Mouse (Mus musculus) fat pad, adult 2 months (tissue): ENCODE results near the gene Zbtb7a.
A peak's percentile ranks its signal among the peaks of the same experiment; 100 is the strongest.

Experiments used
- DNase-seq: peaks from one replicate; pipeline ENCODE4 v3.0.0-alpha.2; 2011; ENCODE audit warnings: low read depth, low spot score; ENCODE audit errors: extremely low read depth

The Zbtb7a gene

DNA sequence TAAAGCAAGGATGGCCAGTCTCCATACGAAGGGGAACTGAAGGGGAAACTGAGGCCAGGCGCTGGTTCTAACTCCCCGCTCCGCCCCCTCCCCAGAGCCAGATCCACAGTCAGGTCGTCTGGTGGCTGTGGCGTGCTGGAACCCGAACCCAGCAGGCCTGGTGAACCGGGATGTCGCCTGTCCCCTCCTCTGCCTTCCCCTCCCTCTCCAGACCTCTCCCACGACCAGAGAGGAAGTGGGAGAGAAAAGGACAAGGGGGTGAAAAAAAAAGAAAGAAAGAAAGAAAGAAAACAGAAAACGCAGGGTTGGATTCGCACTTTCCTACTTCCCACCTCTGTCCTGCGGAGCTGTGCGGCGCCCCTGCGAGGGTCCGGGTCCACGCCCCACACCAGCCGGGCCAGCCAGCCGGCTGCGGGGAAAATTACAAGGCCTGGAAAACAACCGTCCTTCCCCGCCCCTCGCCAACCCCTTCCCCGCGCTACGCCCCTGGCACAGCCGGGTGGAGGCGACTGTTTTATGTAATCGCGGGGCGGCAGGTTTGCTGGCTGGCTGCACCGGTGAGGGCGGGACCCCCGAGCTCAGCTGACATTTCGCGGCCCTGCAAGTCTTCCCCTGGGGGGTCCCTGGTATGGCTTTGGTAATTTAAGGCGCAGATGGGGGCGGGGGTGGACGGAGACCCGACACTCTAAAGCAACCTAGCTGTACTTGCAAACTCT lies at the start of gene Zbtb7a:
Gene Zbtb7a, plus strand, starts transcription at position 255 of the 716 bp plus-strand sequence.
- DNase-seq = no peak

DNA sequence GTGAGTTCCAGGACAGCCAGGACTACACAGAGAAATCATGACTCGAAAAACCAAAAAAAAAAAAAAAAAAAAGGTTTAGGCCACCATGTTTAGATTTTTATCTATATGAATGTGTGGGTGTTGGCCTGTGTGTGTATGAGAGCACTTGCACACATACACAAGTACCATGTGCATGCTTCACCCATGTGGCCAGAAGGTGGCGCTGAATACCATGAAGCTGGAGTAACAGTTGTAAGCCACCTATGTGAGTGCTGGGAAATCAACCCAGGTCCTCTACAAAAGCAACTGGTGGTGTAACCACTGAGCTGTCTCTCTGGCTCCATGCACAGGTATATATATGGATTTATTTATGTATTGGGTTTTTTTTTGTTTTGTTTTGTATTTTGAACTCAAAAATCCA lies 48.0 kb upstream of the Zbtb7a start:
- no peak for DNase-seq

DNA sequence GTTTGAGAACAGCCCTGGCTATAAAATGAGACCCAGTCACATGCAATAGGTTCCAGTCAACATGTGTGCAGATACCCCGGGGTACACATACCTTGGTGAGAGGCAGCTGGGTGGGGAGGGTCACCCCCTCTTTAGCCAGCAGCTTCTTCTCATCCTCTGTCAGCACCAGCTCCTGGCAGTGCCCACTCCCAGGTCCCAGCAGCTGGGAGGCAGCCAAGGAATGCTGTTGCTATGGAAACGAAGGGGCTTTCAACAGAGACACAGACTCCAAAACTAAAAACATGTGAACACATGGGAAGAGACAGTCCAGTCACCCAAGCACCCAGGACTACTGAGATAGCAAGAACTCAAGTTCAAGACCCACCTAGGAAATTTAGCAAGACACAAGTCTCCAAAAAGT lies 45.8 kb upstream of the Zbtb7a start:
- DNase-seq = no peak

DNA sequence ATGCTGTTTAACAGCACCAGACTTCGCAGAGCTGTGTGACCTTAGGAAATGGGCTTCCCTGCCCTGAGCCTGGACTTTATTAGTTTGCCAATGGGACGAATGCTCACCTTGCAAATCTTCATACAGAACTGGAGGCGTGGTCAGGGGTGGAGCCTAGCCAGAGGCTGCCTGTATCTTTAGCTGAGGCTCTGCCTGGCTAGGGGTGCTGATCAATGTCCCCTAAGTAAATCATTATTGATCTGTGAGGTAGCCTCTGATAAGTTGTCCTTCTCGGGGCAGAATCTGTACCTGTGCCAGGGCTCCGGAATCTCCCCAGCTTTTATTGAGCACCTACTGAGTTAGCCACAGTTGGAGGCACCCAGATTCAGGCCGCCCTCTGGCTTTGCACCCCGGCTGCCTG lies 44.4 kb upstream of the Zbtb7a start:
- DNase-seq = no peak

DNA sequence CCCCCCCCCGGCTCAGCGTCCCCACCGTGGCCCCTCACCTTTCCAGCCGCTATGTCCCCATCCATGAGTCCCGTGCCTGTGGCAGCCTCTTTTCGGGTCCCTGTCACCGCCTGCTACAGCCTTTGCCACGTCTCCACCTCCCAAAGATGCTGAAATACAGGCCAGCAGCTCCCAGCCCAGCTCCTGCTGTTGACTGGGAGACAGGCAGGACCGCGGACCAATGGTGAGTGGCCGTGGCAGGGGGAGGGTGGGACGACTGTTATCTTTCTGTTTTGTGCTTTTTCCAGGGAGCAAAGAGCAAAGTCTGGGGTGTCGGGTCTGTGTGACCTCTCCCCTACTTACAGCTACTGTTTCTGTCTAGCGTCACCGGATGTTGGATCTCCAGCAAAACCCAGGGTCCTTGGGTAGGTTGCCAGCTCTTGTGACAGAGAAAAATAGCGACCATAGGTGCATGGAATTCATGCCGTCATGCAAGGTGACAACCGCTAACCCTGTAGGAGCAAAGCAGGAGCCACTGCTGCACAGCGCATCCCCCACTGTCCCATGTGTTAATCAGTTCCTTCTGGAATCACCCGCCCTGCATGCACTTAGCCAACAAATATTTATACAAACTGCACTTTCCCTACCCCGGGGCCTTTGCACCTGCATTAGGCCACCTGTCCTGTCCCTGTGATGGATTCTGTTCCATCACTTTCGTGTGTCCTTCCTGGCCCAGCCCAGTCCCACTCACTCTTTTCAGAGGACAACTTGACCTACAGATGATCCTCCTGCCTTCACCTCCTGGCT lies 42.4 kb upstream of the Zbtb7a start:
- DNase-seq = no peak

DNA sequence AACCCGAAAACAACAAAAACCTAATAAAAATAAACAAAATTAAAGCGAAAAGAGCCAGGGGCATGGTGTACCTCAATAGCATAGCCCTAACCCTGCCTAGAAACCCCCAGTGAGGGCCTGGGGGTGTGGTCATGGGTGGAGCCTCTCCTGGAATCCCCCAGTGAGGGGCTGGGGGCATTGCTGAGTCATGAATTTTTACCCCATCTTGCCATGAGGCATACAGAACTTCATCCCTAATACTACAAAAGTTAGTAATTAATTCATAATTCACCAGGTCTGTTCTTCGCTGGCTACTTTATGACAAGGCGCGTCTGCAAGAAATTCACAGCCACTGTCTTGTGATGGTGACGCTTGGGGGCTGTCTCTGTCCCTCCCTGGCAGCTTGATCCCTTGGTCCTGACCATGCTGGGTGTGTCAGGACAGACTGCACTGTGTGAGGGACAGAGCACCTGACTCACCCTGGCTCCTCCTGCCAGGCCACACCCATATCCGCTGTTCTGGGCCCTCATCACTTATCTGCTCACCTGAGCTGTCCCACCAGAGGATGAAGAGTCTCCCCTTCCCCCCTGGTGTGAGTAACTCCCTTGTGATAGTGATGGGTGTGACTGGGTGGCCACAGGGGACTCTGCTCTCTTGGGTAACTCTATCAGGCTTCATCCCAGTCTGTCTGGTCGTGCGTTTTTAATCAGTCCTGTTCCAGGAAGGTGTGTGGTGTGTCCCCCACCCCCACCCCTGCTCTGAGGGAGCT lies 39.9 kb upstream of the Zbtb7a start:
- no peak for DNase-seq

DNA sequence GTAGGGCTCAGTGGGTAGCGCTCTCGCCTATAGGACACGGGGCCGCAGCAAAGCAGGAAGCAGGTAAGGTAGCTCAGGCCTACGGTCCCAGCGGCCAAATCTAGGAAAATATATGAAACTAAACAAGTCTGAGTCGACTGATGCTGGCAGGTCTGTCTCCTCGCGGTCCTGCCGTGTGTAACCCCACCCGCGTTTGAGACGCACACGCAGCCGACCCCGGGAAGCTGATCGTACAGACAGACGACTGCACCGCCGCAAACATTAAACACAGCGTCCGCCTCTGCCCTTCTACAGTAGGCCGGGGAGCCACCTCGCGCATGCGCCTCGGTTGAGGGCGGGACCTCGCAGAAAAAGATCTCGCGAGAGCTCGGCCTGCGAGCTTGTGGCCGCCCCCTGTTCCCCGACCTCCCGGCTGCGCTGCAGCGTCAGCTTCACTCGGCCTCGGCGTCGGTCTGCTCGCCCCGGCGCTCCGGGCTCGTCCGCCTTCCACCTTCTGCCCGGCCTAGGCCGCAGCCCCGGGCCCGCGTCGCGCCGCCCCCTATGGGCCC lies 29.4 kb upstream of the Zbtb7a start, which contains the start of gene Map2k2:
Gene Map2k2, plus strand, starts transcription at position 351 of the 548 bp plus-strand sequence.
- peak; percentile 43 for DNase-seq

DNA sequence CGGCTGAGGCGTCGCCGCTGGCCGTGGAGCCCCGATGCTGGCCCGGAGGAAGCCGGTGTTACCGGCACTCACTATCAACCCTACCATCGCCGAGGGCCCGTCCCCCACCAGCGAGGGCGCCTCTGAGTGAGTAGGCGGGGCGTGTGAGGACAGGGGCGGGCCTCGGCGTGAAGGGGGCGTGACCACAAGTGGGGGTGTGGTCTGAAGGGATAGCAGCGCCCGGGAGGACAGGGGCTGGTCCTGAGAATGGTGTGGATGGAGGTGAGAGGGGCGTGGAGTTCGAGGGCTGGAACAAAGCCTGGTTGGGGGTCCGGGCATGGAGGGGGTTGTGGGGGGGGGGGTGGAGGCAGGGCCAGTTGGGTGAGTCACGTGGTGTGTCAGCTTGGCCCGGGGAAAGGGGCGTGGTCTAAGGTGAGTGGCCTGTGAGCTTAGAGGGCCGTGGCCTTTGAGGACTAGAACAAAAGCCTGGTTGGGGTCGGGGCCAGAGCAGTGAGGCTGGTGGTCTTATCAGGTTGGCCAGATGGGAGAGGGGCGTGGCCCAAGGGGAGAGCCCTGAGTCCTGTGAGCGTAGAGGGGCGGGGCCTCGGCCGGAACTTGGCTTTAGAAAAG lies 28.8 kb upstream of the Zbtb7a start:
- no peak for DNase-seq

DNA sequence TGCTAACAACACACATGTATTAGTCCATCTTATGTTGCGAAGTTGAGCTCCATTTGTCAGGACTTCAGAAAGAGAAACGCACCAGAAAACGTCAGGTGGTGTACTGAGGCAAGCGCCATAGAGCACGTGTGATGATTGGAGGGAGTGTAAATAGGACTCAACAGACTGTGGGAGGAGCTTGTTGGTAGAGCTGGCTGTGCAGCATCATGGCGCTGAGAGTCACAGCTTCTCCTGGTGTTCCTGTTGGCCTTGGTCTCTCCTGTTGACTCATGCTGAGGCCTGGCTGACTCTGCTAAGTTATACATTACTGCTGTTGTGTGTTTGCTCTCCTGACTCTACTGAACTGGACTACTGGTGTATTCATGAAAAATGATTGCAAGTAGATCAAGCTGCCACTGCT lies 22.1 kb upstream of the Zbtb7a start:
- DNase-seq = no peak

DNA sequence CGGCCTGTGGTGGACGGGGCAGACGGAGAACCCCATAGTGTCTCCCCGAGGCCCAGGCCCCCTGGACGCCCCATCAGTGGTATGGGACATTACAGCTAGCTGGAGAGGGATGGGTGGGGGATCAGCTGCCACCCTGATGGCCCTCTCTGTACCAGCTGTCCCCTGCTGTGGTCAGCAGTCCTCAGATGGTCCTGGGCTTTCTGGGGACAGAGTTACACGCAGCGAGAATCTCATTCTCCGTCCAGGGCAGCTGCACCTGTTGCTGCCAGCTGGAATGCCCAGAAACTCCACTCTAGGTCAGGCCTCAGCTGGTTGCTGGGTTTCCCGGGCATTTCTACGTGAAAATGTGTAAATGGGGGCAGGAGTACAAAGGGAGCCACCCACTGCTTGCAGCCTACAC lies 15.4 kb upstream of the Zbtb7a start:
- DNase-seq = no peak

DNA sequence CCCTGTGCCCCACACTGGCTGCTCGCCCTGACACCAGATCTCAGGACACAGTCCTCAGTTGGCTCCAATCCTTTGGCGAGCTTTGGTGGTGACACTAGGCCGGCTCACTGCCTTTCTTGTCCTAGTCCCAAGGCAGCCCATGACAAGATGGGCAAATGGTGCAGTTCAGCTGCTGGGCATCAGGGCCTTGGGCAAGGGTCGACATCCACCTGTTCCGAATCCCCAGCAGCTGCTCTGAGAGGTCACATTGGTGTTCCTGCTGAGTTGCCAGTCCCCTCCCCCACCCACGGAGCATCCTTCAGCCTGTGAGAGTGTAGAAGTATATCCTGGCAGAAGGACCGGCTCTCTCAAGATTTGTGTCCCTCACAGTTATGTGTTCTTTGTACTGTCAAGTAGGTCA lies 14.4 kb upstream of the Zbtb7a start:
- no peak for DNase-seq

DNA sequence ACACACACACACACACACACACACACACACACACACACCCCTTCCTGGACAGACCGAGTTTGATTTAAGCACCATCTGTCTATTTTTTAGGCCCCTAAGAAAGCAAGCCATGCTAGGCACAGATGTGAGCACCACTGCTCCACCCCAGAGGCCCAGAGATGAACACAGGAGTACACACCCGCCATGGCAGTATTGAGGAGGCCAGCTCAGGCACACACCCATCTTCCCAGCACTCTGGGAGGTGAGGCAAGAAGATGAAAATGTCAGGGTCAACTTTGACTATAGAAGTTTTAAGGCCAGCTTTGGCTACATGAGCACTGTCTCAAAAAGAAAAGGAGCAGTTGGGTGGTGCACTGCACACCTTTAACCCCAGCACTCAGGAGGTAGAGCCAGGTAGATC lies 12.1 kb upstream of the Zbtb7a start:
- DNase-seq = no peak

DNA sequence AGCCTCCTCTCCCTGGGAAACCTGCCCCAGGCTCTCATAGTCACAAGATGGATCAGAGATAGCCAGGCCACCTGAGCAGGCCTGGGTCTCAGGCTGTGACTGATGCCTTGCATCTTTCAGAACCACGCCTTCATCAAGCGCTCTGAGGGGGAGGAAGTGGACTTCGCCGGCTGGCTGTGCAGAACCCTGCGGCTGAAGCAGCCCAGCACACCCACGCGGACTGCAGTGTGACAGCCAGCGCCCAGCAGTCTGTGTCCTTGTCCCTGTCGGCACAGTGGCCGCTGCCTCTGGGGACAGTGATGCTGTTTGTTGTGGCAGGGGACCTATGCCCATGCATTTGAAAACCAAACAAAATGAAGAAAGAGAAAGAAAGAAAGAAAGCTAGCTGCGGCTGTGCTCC lies 11.5 kb upstream of the Zbtb7a start:
- DNase-seq = no peak

DNA sequence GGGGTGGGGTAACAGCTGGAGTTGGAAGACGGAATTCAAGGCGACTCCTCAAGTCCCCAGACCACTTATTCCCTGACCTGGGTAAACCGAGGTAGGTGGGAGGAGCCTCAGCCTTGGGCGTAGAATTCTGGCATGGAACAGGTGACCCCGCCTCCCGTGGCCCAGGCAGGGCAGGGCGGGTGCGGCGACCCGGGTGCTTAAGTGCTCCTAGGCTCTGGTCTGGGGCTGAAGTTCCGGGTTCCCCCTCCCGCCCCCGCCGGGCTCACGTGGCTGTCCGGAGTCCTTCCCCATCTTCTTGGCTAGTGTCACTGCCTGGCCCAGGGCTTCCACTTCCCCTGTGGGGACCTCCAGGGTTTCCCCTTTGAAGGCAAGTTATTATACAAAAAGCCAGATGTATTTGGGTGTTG lies 836 bp upstream of the Zbtb7a start:
- no peak for DNase-seq

DNA sequence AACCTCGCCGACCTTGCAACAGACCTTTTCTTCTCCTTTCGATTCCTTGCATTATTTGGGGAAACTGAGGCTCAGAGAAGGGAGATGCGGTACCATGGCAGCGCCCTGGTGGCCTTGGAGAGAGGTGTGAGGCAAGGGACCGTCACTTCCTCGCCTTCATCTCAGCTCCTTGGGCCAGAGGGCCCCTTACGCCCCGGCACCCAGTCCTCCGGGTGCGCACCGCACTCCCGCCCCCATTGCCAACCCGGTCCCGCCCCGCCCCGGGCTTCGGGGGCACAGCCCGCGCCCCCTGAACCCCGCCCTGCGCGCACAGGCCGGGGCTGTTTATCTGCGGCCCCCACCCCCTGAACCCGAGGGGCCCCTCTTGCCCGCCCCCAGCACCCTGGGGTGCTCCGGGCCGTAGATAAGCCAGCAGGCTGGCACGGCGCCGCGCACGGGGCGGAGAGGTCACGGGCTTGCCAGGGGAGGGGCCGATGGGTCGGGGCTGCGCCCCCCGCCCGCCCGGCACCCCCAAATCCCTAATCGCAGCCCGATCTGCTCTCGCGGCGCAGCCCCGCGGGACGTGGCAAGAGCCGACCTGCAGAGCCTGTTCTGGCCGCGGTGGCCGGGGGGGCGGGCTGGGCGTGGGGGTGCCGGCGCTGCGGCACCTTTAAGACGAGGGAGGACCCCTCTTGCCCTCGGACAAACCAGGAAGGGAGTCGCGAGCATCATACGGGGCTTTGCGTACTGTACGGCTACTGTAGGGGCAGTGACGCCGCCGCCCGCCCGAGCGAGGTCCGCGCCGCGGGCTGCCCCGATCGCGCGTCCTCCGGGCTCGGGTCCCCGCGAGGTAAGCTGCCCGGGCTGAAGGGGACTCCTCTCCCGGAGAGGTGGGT lies 1.0 kb downstream of the Zbtb7a start:
- no peak for DNase-seq

DNA sequence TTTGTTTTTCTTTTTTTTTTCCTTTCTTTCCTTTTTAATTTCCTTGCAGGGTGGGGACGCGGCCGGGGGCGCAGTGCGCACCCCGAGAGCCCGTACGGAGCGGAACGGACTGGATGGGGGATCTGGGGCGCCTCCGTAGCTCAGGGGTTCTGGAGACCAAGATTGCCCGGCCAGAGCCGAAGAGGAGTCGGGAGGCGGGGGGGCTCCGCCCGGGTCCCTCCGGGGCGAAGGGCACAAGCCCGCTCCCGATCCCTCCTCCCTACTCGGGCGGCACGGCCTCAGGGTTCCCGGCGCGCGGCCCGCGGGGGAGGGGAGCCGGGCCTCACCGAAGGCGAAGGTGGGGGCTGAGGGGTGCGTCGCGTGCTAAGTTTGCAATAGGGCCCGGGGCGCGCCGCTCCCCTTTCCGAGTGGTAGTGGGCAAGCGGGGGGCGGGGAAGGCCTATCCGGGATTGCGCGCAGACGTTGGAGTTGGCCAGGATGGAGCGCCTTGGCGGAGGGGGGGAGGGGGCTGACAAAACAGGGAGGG lies 1.7 kb downstream of the Zbtb7a start:
- no peak for DNase-seq

DNA sequence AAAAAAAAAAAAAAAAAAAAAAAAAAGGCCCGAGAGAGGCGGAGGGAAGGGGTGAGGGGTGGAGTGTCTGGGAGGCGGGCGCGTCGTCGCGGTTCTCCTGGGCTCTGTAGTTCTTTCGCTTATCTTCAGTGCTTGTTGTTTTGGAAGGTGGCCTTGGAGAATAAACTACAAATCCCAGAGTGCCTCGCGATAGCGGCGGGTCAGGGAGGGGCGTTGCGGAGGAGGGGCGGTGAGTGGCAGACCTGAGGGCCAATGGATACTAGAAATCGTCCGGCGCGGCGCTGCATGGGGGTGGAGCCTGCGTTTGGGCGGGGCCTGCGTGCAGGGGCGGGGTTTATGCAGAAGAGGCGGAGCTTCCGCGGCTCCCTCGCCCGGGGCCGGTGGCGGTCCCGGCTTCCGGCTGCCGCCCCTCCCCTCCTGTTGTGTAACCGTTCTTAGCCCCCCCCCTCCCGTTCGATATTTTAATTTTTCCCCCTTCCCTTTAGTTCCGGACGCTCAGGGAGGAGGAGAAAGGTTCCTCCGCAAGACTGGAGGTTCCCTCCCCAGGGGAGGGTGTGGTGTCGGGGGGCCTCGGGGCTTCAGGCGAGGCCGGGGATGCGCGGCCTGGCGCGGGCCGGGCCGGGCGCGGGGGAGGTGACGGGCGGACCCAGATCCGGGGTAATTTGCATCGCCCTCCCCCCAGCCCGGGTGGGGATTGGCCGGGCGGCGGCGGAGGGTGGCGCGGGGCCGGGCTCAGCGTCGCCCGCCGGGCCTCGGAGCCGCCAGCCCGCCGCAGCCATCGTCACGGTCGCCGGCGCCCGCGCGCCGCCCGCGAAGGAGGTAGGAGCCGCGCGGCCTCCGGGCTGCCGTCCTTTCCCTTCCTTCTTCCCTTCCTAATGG lies 2.5 kb downstream of the Zbtb7a start:
- peak; percentile 79 for DNase-seq

DNA sequence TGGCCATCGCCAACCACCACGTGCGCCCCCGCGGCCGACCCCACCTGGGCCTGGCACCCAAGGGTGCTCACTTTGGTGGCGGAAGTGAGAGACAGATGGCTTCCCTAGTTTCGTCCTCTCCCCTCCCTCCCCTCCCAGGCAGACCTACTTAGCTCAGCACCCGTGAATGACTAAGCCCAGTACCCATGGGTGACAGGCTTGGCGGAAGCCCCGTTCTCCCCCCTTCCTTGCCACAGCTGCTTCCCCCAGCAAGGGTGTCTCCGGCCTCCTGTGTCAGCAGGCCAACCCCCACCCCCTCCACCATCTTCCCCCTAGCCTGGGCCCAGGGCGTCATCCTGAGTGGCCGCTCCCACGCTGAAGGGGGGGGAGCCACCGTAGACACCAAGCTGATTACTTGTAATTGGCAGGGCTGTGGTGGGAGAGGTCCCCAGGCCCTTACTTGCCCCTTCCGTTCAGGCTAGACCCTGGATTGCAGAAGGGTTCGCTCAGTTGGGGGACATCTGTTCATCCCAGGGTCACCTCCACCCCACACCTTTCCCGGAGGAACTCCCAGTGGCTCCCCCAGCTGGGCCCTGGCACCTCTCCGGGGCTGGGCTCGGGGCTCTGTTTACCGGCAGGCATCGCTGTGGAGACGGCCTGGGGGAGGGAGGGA lies 3.2 kb downstream of the Zbtb7a start:
- DNase-seq = no peak
